ENCODE assay signal across 8 mouse cellular contexts in the genomic region with DNA sequence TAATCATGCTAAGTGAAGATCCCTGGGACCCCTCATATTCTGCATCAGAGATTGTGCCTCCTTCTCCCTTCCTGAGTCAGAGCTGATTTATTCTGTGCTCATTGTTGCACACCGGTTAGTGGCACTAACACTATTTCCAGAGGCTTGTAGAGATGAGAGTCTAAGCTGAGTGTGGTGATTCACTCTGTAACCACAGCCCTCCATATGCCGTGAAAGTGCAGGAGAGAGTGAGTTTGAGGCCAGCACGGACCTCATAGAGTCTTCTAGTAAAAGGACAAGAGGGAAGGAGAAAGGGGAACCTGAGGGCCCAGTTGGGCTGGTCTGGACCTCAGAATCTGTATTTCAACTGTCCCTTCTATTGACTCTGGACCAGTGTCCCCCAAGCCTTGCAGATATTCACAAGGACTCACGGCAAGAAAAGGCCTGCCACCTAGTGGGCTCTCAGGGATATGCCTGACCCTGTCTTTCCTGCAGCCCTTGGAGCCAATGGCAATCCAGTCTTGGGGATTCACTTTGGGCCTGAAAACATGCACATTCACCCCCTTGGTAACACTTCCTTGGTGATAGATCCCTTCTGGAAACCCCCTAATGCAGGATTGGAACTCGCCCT.
DNase-seq lines count a peak whose midpoint lies in the region; ATAC-seq and TF ChIP-seq lines count a peak whose summit lies in the region.

No protein-coding gene starts in this region.

- 36% methylated on average over 5 of the region's 5 CpGs for WGBS in heart, adult 2 months
- WGBS in heart, embryonic 11.5 days (ENCODE audit: insufficient replicate concordance) = 30% methylated on average over 5 of the region's 5 CpGs
- WGBS in forebrain, embryonic 14.5 days = 38% methylated on average over 5 of the region's 5 CpGs
- 36% methylated on average over 5 of the region's 5 CpGs for WGBS in hindbrain, embryonic 16.5 days
- WGBS in midbrain, embryonic 12.5 days = 43% methylated on average over 5 of the region's 5 CpGs

- TF ChIP-seq CTCF in heart, adult 2 months (IDR thresholded peaks at IDR 0.05) = peak; percentile 78

- ATAC-seq in heart, embryonic 11.5 days (replicated peaks; ENCODE audit: insufficient number of reproducible peaks, low FRiP score, low TSS enrichment) = no peak
- peak; percentile 77 for ATAC-seq in cerebellum, adult (ENCODE audit: insufficient number of reproducible peaks, low FRiP score, low TSS enrichment)
- ATAC-seq in forebrain, embryonic 14.5 days = peak; percentile 90
- peak; percentile 88 for ATAC-seq in hindbrain, embryonic 16.5 days
- ATAC-seq in midbrain, embryonic 12.5 days (ENCODE audit: low FRiP score, low read depth) = peak; percentile 88

- H3K27ac ChIP-seq in heart, adult 2 months = no peak overlapping the region
- no peak overlapping the region for H3K27ac ChIP-seq in heart, embryonic 11.5 days (ENCODE audit: low read depth, low read length)
- no peak overlapping the region for H3K27ac ChIP-seq in forebrain, embryonic 14.5 days (ENCODE audit: low read depth, low read length)
- H3K27ac ChIP-seq in hindbrain, embryonic 16.5 days (ENCODE audit: low read depth, low read length) = no peak overlapping the region
- no peak overlapping the region for H3K27ac ChIP-seq in midbrain, embryonic 12.5 days (replicated peaks)

- no peaks in the 10 kb centered on the region for H3K36me3 ChIP-seq in heart, adult 2 months (ENCODE audit: control insufficient read depth, insufficient read depth, low read length)
- H3K36me3 ChIP-seq in heart, embryonic 11.5 days (ENCODE audit: control insufficient read depth, insufficient read depth, low read length) = no peaks in the 10 kb centered on the region
- H3K36me3 ChIP-seq in forebrain, embryonic 14.5 days (ENCODE audit: control insufficient read depth, insufficient read depth, low read length) = no peaks in the 10 kb centered on the region
- no peaks in the 10 kb centered on the region for H3K36me3 ChIP-seq in hindbrain, embryonic 16.5 days (ENCODE audit: control insufficient read depth, insufficient read depth, low read length)
- no peaks in the 10 kb centered on the region for H3K36me3 ChIP-seq in midbrain, embryonic 12.5 days
- H3K36me3 ChIP-seq in splenic B cell, adult 2 months (ENCODE audit: control insufficient read depth, insufficient read depth, low read length, poor library complexity, severe bottlenecking) = no peaks in the 10 kb centered on the region

- no peak overlapping the region for H3K9ac ChIP-seq in heart, adult 2 months (ENCODE audit: low read depth, low read length)
- H3K9ac ChIP-seq in heart, embryonic 11.5 days (ENCODE audit: low read depth, low read length) = no peak overlapping the region
- H3K9ac ChIP-seq in forebrain, embryonic 14.5 days (ENCODE audit: low read length) = no peak overlapping the region
- no peak overlapping the region for H3K9ac ChIP-seq in hindbrain, embryonic 16.5 days (ENCODE audit: low read depth, low read length)
- no peak overlapping the region for H3K9ac ChIP-seq in midbrain, embryonic 12.5 days (replicated peaks)

- intact Hi-C loops in heart, adult 2 months (cut with DNase I) = loop anchor here (5.0 kb wide), 1 partner anchor 560 kb away; no protein-coding TSS in a partner anchor

- H3K4me1 ChIP-seq in heart, adult 2 months (ENCODE audit: control insufficient read depth, insufficient read depth, low read length) = no peaks in the 10 kb centered on the region
- no peaks in the 10 kb centered on the region for H3K4me1 ChIP-seq in heart, embryonic 11.5 days (ENCODE audit: control insufficient read depth, insufficient read depth, low read length)
- H3K4me1 ChIP-seq in forebrain, embryonic 14.5 days (ENCODE audit: control insufficient read depth, insufficient read depth, low read length) = no peaks in the 10 kb centered on the region
- H3K4me1 ChIP-seq in hindbrain, embryonic 16.5 days (ENCODE audit: control insufficient read depth, insufficient read depth, low read depth, low read length) = no peaks in the 10 kb centered on the region
- no peaks in the 10 kb centered on the region for H3K4me1 ChIP-seq in midbrain, embryonic 12.5 days

- H3K4me2 ChIP-seq in heart, embryonic 11.5 days = no peak overlapping the region
- no peak overlapping the region for H3K4me2 ChIP-seq in forebrain, embryonic 14.5 days (ENCODE audit: low read length)
- no peak overlapping the region for H3K4me2 ChIP-seq in hindbrain, embryonic 16.5 days (ENCODE audit: low read length)
- no peak overlapping the region for H3K4me2 ChIP-seq in midbrain, embryonic 12.5 days (replicated peaks)

- no peak for TF ChIP-seq POLR2A in heart, adult 2 months (IDR thresholded peaks at IDR 0.05; ENCODE audit: insufficient read depth, low read depth, low read length)

- H3K4me3 ChIP-seq in heart, adult 2 months = no peak overlapping the region
- H3K4me3 ChIP-seq in heart, embryonic 11.5 days (ENCODE audit: low read depth, low read length) = no peak overlapping the region
- no peak overlapping the region for H3K4me3 ChIP-seq in forebrain, embryonic 14.5 days (ENCODE audit: low read depth, low read length)
- no peak overlapping the region for H3K4me3 ChIP-seq in hindbrain, embryonic 16.5 days (ENCODE audit: low read length)
- no peak overlapping the region for H3K4me3 ChIP-seq in midbrain, embryonic 12.5 days

- peak; percentile 24 to 47 for DNase-seq in heart, adult 2 months
- DNase-seq in forebrain, embryonic 14.5 days (ENCODE audit: low spot score) = peak; percentile 67
- DNase-seq in layer of hippocampus, postnatal 36 days = peak; percentile 24 to 28
- DNase-seq in splenic B cell, adult 2 months (ENCODE audit: low read depth, low spot score) = peak; percentile 49

- H3K79me2 ChIP-seq in heart, adult 2 months (replicated peaks; ENCODE audit: control insufficient read depth, insufficient read depth, low read length) = no peaks in the 10 kb centered on the region

- no peaks in the 10 kb centered on the region for H3K9me3 ChIP-seq in heart, embryonic 11.5 days (replicated peaks; ENCODE audit: control insufficient read depth, low read length)
- H3K9me3 ChIP-seq in forebrain, embryonic 14.5 days (replicated peaks; ENCODE audit: control insufficient read depth, low read length) = no peaks in the 10 kb centered on the region
- H3K9me3 ChIP-seq in hindbrain, embryonic 16.5 days (ENCODE audit: control insufficient read depth, low read length) = no peaks in the 10 kb centered on the region
- H3K9me3 ChIP-seq in midbrain, embryonic 12.5 days = no peaks in the 10 kb centered on the region

- TF ChIP-seq EP300 in heart, adult 2 months (IDR thresholded peaks at IDR 0.05; ENCODE audit: insufficient read depth, low read depth, low read length) = no peak

- no peaks in the 10 kb centered on the region for H3K27me3 ChIP-seq in heart, adult 2 months (ENCODE audit: control insufficient read depth, insufficient read depth, low read length)
- no peaks in the 10 kb centered on the region for H3K27me3 ChIP-seq in heart, embryonic 11.5 days (ENCODE audit: control insufficient read depth, insufficient read depth, low read length)
- H3K27me3 ChIP-seq in forebrain, embryonic 14.5 days (replicated peaks; ENCODE audit: control insufficient read depth, insufficient read depth, low read length) = no peaks in the 10 kb centered on the region
- H3K27me3 ChIP-seq in hindbrain, embryonic 16.5 days (replicated peaks; ENCODE audit: control insufficient read depth, insufficient read depth, low read length) = no peaks in the 10 kb centered on the region
- no peaks in the 10 kb centered on the region for H3K27me3 ChIP-seq in midbrain, embryonic 12.5 days
- no peaks in the 10 kb centered on the region for H3K27me3 ChIP-seq in splenic B cell, adult 2 months (ENCODE audit: control insufficient read depth, insufficient read depth, low read length, poor library complexity, severe bottlenecking)
